Mouse (Mus musculus): ENCODE data around the gene Gabrb2. TPM values are rescaled to one million over a fixed set of nuclear protein-coding genes. Genes with fewer than 3 reads are reported as not detected.

The Gabrb2 gene
- polyA plus RNA-seq, 1 experiment from 2014 or later, result 6.7 TPM

DNA sequence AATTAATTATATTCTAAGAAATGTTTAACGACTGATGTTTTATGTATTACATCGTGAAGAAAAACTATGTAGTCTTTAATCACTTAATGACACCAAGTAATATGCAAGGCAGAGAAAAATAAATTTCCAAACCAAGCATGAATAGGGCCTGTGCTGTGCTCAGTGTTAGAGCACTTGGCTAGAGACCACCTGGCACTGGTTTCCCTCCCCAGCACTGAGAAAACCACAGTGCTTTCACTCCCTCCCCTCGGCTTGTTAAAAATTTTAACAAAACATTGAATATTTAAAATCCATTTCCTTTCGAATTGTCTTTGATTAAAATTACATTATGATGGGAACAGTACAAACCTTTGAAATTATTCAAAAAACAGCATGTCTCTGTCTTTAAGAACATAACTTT, 151.9 kb downstream of the Gabrb2 start:
- 88% methylated on average over 4 of the region's 4 CpGs for WGBS
- DNase-seq (ENCODE audit: low spot score) (no peak), ATAC-seq (replicated peaks; ENCODE audit: low FRiP score) (no peak)

DNA sequence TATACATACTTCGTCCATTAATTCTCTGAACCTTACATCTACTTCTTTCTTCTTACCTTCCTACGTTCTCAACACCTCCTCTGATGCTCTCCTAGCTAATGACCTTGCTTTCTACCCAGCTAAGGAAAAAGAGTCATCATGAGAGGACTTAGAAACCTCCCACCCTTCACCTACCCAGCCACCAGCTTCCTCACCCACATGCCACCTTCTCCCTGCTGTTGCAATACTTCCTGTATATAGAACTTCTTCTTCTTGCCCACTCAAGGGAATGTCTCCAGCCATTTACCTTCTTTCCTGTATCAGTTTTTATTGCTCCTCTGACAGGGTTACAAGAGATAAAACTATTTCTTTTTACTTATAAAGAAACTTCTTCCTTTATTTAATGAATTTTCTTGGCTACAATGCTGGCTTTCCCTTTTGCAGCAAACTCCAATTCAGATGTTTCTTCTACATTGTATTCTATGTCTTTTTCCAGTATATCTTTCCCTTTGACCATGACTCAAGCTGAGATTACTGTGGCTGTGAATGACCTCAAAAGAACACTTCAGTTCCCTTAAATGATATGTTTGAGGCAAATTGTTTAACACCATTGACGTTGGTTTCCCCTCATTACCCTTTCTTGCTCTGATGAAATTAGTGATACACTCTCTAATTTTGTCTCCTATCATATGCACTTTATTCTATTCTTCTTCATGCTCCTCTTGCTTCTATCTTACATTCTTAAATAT, 155.8 kb downstream of the Gabrb2 start:
- no peak overlapping the region for H3K4me3 ChIP-seq (ENCODE audit: low read depth, low read length)
- H3K27ac ChIP-seq (ENCODE audit: low read depth, low read length), result no peak overlapping the region
- no peak for DNase-seq (ENCODE audit: low spot score)
- no peak for ATAC-seq (replicated peaks; ENCODE audit: low FRiP score)
- H3K4me2 ChIP-seq (ENCODE audit: low read depth, low read length, severe bottlenecking), result no peak overlapping the region
- no peak overlapping the region for H3K9ac ChIP-seq (ENCODE audit: low read length)
- H3K9me3 ChIP-seq (ENCODE audit: control insufficient read depth, low read length), result no peaks in the 10 kb centered on the region
- H3K27me3 ChIP-seq (ENCODE audit: control insufficient read depth, insufficient read depth, low read length), result no peaks in the 10 kb centered on the region
- H3K36me3 ChIP-seq (ENCODE audit: control insufficient read depth, insufficient read depth, low read length), result no peaks in the 10 kb centered on the region
- WGBS, result 84% methylated on average over 3 of the region's 3 CpGs
- H3K4me1 ChIP-seq (replicated peaks; ENCODE audit: control insufficient read depth, insufficient read depth, low read length), result no peaks in the 10 kb centered on the region

More for the DNA sequence above, 151.9 kb downstream of the Gabrb2 start:
- Histone ChIP-seq H3K36me3 (ENCODE audit: control insufficient read depth, insufficient read depth, low read length) (no peaks in the 10 kb centered on the region), H3K27me3 (ENCODE audit: control insufficient read depth, insufficient read depth, low read length) (no peaks in the 10 kb centered on the region), H3K4me1 (replicated peaks; ENCODE audit: control insufficient read depth, insufficient read depth, low read length) (no peaks in the 10 kb centered on the region), H3K4me3 (ENCODE audit: low read depth, low read length) (no peak overlapping the region), H3K27ac (ENCODE audit: low read depth, low read length) (no peak overlapping the region), H3K9me3 (ENCODE audit: control insufficient read depth, low read length) (no peaks in the 10 kb centered on the region), H3K9ac (ENCODE audit: low read length) (no peak overlapping the region), H3K4me2 (ENCODE audit: low read depth, low read length, severe bottlenecking) (no peak overlapping the region)

DNA sequence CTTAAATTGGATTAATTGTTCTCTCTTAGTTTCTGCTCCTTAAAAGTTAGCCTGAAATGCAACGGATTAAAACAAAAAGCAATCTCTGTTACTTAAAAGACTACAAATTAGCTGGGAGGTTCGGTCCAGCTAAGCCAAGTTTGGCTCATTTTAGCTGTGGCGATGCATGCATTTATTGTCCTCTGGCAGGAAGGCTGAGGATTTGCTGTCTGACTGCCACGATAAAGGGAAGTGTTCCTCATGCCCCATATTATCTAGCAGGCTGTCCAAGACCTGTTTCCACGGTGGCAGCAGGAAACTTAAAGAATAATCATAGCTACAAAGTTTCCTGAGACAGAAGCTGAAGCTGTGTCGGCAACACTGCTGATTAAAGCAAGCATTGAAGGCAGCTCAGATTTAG, 160.2 kb downstream of the Gabrb2 start:
- Histone ChIP-seq H3K27ac (ENCODE audit: low read depth, low read length) (no peak overlapping the region), H3K36me3 (ENCODE audit: control insufficient read depth, insufficient read depth, low read length) (no peaks in the 10 kb centered on the region), H3K4me2 (ENCODE audit: low read depth, low read length, severe bottlenecking) (no peak overlapping the region), H3K27me3 (ENCODE audit: control insufficient read depth, insufficient read depth, low read length) (no peaks in the 10 kb centered on the region), H3K9ac (ENCODE audit: low read length) (no peak overlapping the region), H3K4me1 (replicated peaks; ENCODE audit: control insufficient read depth, insufficient read depth, low read length) (no peaks in the 10 kb centered on the region), H3K4me3 (ENCODE audit: low read depth, low read length) (no peak overlapping the region), H3K9me3 (ENCODE audit: control insufficient read depth, low read length) (no peaks in the 10 kb centered on the region)
- 51% methylated on average over 6 of the region's 6 CpGs for WGBS
- DNase-seq (ENCODE audit: low spot score) (no peak), ATAC-seq (replicated peaks; ENCODE audit: low FRiP score) (no peak)

GRCm38 (mm10) chr11:42581123-42581522, 161.6 kb downstream of the Gabrb2 start:
- no peaks in the 10 kb centered on the region for H3K27me3 ChIP-seq (ENCODE audit: control insufficient read depth, insufficient read depth, low read length)
- no peaks in the 10 kb centered on the region for H3K9me3 ChIP-seq (ENCODE audit: control insufficient read depth, low read length)
- ATAC-seq (replicated peaks; ENCODE audit: low FRiP score), result no peak
- H3K9ac ChIP-seq (ENCODE audit: low read length), result no peak overlapping the region
- 76% methylated on average over 4 of the region's 4 CpGs for WGBS
- H3K36me3 ChIP-seq (ENCODE audit: control insufficient read depth, insufficient read depth, low read length), result no peaks in the 10 kb centered on the region
- DNase-seq (ENCODE audit: low spot score), result no peak
- H3K4me2 ChIP-seq (ENCODE audit: low read depth, low read length, severe bottlenecking), result no peak overlapping the region
- H3K27ac ChIP-seq (ENCODE audit: low read depth, low read length), result no peak overlapping the region
- no peaks in the 10 kb centered on the region for H3K4me1 ChIP-seq (replicated peaks; ENCODE audit: control insufficient read depth, insufficient read depth, low read length)
- no peak overlapping the region for H3K4me3 ChIP-seq (ENCODE audit: low read depth, low read length)

DNA sequence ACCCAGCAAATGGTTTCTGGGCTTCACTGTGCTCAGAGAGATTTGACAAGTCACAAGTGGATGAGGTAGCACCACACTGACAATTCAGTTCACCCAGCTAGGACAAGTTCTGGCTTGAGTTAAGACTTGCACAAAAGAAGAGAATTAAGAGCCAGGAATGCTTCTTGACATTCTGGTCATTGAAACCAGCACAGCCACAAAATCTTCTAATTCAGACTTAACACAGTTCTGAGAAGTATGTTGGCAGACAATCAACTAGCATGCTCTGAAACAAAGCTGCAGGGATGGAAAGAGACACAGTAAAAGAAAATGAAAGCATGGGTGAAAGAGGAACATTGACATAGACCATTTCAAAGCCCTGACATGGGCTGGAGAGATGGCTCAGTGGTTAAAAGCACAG, 162.2 kb downstream of the Gabrb2 start:
- H3K27ac ChIP-seq (ENCODE audit: low read depth, low read length), result no peak overlapping the region
- DNase-seq (ENCODE audit: low spot score) (no peak), ATAC-seq (replicated peaks; ENCODE audit: low FRiP score) (no peak)
- H3K36me3 ChIP-seq (ENCODE audit: control insufficient read depth, insufficient read depth, low read length), result no peaks in the 10 kb centered on the region
- H3K9ac ChIP-seq (ENCODE audit: low read length), result no peak overlapping the region
- no peaks in the 10 kb centered on the region for H3K27me3 ChIP-seq (ENCODE audit: control insufficient read depth, insufficient read depth, low read length)
- no peaks in the 10 kb centered on the region for H3K9me3 ChIP-seq (ENCODE audit: control insufficient read depth, low read length)
- H3K4me2 ChIP-seq (ENCODE audit: low read depth, low read length, severe bottlenecking), result no peak overlapping the region
- H3K4me1 ChIP-seq (replicated peaks; ENCODE audit: control insufficient read depth, insufficient read depth, low read length), result no peaks in the 10 kb centered on the region
- H3K4me3 ChIP-seq (ENCODE audit: low read depth, low read length), result no peak overlapping the region

- no peak overlapping the region for H3K9ac ChIP-seq (ENCODE audit: low read length)
- no peaks in the 10 kb centered on the region for H3K9me3 ChIP-seq (ENCODE audit: control insufficient read depth, low read length)
- no peak for DNase-seq (ENCODE audit: low spot score)
- no peak for ATAC-seq (replicated peaks; ENCODE audit: low FRiP score)
- no peaks in the 10 kb centered on the region for H3K36me3 ChIP-seq (ENCODE audit: control insufficient read depth, insufficient read depth, low read length)
- no peak overlapping the region for H3K27ac ChIP-seq (ENCODE audit: low read depth, low read length)
- H3K4me3 ChIP-seq (ENCODE audit: low read depth, low read length), result no peak overlapping the region
- WGBS, result 89% methylated on average over 3 of the region's 3 CpGs
- H3K4me1 ChIP-seq (replicated peaks; ENCODE audit: control insufficient read depth, insufficient read depth, low read length), result no peaks in the 10 kb centered on the region
- no peaks in the 10 kb centered on the region for H3K27me3 ChIP-seq (ENCODE audit: control insufficient read depth, insufficient read depth, low read length)
- no peak overlapping the region for H3K4me2 ChIP-seq (ENCODE audit: low read depth, low read length, severe bottlenecking)
These were observed 172.9 kb downstream of the Gabrb2 start for GRCm38 (mm10) chr11:42592418-42592817.

DNA sequence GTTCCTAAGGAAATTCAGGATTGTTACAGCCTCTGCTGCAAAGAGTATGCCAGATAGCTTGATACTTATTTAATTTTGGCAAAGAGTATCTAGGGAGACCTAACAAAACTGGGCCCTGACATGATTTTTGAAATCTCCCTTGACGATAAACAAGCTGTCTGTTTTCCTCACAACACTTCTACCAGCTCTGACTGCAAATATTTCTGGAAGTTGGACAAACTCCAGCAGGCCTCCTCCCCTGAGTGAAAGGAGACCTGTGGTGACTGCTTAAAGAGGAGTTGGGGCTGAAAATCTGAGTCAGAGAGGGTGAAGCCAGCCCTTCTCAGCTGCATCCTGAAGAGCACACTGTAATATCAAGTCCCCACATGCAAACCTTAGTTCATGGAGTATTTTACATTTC, 186.7 kb downstream of the Gabrb2 start:
- no peak overlapping the region for H3K4me3 ChIP-seq (ENCODE audit: low read depth, low read length)
- H3K27me3 ChIP-seq (ENCODE audit: control insufficient read depth, insufficient read depth, low read length), result no peaks in the 10 kb centered on the region
- no peaks in the 10 kb centered on the region for H3K4me1 ChIP-seq (replicated peaks; ENCODE audit: control insufficient read depth, insufficient read depth, low read length)
- no peaks in the 10 kb centered on the region for H3K9me3 ChIP-seq (ENCODE audit: control insufficient read depth, low read length)
- WGBS, result 90% methylated on average over 1 of the region's 1 CpGs
- ATAC-seq (replicated peaks; ENCODE audit: low FRiP score) (no peak), DNase-seq (ENCODE audit: low spot score) (no peak)
- H3K36me3 ChIP-seq (ENCODE audit: control insufficient read depth, insufficient read depth, low read length), result no peaks in the 10 kb centered on the region
- H3K4me2 ChIP-seq (ENCODE audit: low read depth, low read length, severe bottlenecking), result no peak overlapping the region
- H3K27ac ChIP-seq (ENCODE audit: low read depth, low read length), result no peak overlapping the region
- H3K9ac ChIP-seq (ENCODE audit: low read length), result no peak overlapping the region

DNA sequence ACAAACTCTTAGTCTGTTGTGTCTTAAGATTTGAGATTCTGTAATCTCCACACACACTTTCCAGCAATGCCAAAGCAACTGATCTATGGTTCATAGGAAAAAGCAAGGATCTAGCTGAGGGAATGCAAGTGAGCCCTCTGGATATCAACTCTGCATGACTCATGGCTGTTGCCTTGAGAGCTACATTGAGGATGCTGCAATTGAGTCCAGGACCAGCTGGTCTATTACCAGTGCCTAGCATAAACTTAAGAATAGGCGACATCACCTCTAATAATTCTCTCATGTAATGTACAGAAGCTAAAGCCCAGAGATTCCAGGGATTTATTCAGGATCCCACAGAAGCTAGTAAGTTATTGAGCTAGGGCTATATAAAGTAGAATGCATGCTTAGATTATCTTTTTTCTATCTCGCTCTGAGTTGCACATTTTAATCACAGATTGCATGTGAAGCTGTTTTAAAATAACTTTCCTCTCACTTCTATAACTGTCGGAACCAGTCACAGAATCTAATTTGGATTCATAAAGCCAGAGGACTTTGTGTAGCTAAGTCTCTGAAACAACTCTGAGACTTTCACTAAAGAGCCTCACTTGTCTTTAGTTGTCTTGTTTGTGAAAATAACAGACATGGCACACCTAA, 189.7 kb downstream of the Gabrb2 start:
- DNase-seq (ENCODE audit: low spot score), result no peak
- no peak overlapping the region for H3K9ac ChIP-seq (ENCODE audit: low read length)
- no peak overlapping the region for H3K27ac ChIP-seq (ENCODE audit: low read depth, low read length)
- H3K27me3 ChIP-seq (ENCODE audit: control insufficient read depth, insufficient read depth, low read length), result no peaks in the 10 kb centered on the region
- H3K4me1 ChIP-seq (replicated peaks; ENCODE audit: control insufficient read depth, insufficient read depth, low read length), result no peaks in the 10 kb centered on the region
- H3K36me3 ChIP-seq (ENCODE audit: control insufficient read depth, insufficient read depth, low read length), result no peaks in the 10 kb centered on the region
- ATAC-seq (replicated peaks; ENCODE audit: low FRiP score), result no peak
- H3K9me3 ChIP-seq (ENCODE audit: control insufficient read depth, low read length), result no peaks in the 10 kb centered on the region
- H3K4me2 ChIP-seq (ENCODE audit: low read depth, low read length, severe bottlenecking), result no peak overlapping the region
- no peak overlapping the region for H3K4me3 ChIP-seq (ENCODE audit: low read depth, low read length)
- 93% methylated on average over 3 of the region's 3 CpGs for WGBS

DNA sequence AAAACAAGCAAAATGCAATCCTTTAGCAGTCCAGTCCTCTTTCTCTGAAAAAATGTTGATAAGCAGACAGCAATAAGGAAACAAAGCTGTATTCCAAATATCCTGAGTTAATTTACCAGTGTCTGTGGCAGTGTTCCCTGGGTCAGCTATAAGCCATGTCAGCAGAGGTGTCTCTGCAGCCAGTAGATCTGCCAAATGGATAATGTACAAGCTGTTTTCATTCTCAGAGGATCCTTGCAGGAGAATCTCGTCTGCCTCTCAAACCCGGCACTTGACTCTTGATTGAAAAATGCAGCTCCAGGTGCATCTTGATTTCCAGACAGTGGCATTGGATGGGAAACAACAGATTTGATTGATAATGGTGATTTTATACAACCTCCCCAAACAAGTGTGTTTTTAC, 198.6 kb downstream of the Gabrb2 start:
- WGBS, result 83% methylated on average over 2 of the region's 2 CpGs
- no peak overlapping the region for H3K9ac ChIP-seq (ENCODE audit: low read length)

More for the DNA sequence above, 198.6 kb downstream of the Gabrb2 start:
- no peaks in the 10 kb centered on the region for H3K9me3 ChIP-seq (ENCODE audit: control insufficient read depth, low read length)
- no peaks in the 10 kb centered on the region for H3K4me1 ChIP-seq (replicated peaks; ENCODE audit: control insufficient read depth, insufficient read depth, low read length)
- no peaks in the 10 kb centered on the region for H3K27me3 ChIP-seq (ENCODE audit: control insufficient read depth, insufficient read depth, low read length)
- no peak overlapping the region for H3K4me3 ChIP-seq (ENCODE audit: low read depth, low read length)
- ATAC-seq (replicated peaks; ENCODE audit: low FRiP score) (no peak), DNase-seq (ENCODE audit: low spot score) (no peak)
- H3K4me2 ChIP-seq (ENCODE audit: low read depth, low read length, severe bottlenecking), result no peak overlapping the region
- no peaks in the 10 kb centered on the region for H3K36me3 ChIP-seq (ENCODE audit: control insufficient read depth, insufficient read depth, low read length)
- H3K27ac ChIP-seq (ENCODE audit: low read depth, low read length), result no peak overlapping the region
